In genomic region chr5:103171207-103171606, GRCm38 (mm10) we compare ENCODE assay signal across 33 mouse cellular contexts. TPM values are rescaled to one million over a fixed set of nuclear protein-coding genes. Genes with fewer than 3 reads are reported as not detected.
"Had no signal": no experiment of that assay in that cellular context is flagged by ENCODE, and none has a peak within 500 bp of the region (broad histone marks: within the 10 kb centered on the region; RNA-seq: fewer than 3 reads in every experiment).

No protein-coding gene starts in this region.

- H3K4me3 ChIP-seq: left cerebral cortex, adult 2 months; limb, embryonic 10.5 days; limb, embryonic 12.5 days; limb, embryonic 13.5 days; limb, embryonic 15.5 days; liver, embryonic 12.5 days; liver, embryonic 13.5 days; liver, embryonic 15.5 days; lung, embryonic 15.5 days; megakaryocyte, embryonic 14.5 days; midbrain, embryonic 10.5 days; midbrain, embryonic 12.5 days; midbrain, embryonic 13.5 days; midbrain, embryonic 15.5 days; myocyte; neural tube, embryonic 12.5 days had no signal

- H3K9ac ChIP-seq: limb, embryonic 12.5 days; limb, embryonic 13.5 days; limb, embryonic 15.5 days; liver, embryonic 12.5 days; liver, embryonic 13.5 days; liver, embryonic 14.5 days; liver, embryonic 15.5 days; liver, postnatal 0 days; lung, embryonic 14.5 days; lung, embryonic 15.5 days; midbrain, embryonic 12.5 days; midbrain, embryonic 13.5 days; midbrain, embryonic 15.5 days; neural tube, embryonic 12.5 days had no signal

- H3K4me1 ChIP-seq: limb, embryonic 10.5 days; limb, embryonic 12.5 days; limb, embryonic 13.5 days; limb, embryonic 15.5 days; liver, embryonic 12.5 days; liver, embryonic 13.5 days; liver, embryonic 15.5 days; lung, embryonic 15.5 days; megakaryocyte, embryonic 14.5 days; midbrain, embryonic 10.5 days; neural tube, embryonic 12.5 days had no signal

- H3K9me3 ChIP-seq: limb, embryonic 10.5 days; limb, embryonic 15.5 days; liver, embryonic 12.5 days; liver, embryonic 13.5 days; liver, embryonic 15.5 days; lung, embryonic 15.5 days; midbrain, embryonic 10.5 days; midbrain, embryonic 15.5 days had no signal

- H3K27me3 ChIP-seq: limb, embryonic 12.5 days; limb, embryonic 13.5 days; limb, embryonic 15.5 days; liver, embryonic 12.5 days; liver, embryonic 13.5 days; liver, embryonic 15.5 days; lung, embryonic 15.5 days; megakaryocyte, embryonic 14.5 days; midbrain, embryonic 12.5 days; midbrain, embryonic 13.5 days; midbrain, embryonic 15.5 days; neural tube, embryonic 12.5 days had no signal

- DNase-seq: left cerebral cortex, postnatal 4 days; liver; liver, embryonic 13.5 days; liver, postnatal 0 days; lung, adult 18-20 months; lung, adult 2 months; lung, embryonic 14.5 days; lung, postnatal 10 days; lung, postnatal 14 days; lung, postnatal 36 days; lung, postnatal 4 days had no signal

- H3K27ac ChIP-seq: left cerebral cortex, adult 2 months; limb, embryonic 10.5 days; limb, embryonic 12.5 days; limb, embryonic 13.5 days; limb, embryonic 15.5 days; liver, embryonic 12.5 days; liver, embryonic 13.5 days; liver, embryonic 14.5 days; liver, embryonic 15.5 days; lung, embryonic 15.5 days; macrophage; midbrain, embryonic 10.5 days; midbrain, embryonic 12.5 days; midbrain, embryonic 13.5 days; midbrain, embryonic 15.5 days; neural tube, embryonic 12.5 days had no signal

- H3K4me2 ChIP-seq: limb, embryonic 12.5 days; limb, embryonic 13.5 days; limb, embryonic 15.5 days; liver, embryonic 11.5 days; liver, embryonic 12.5 days; liver, embryonic 13.5 days; liver, embryonic 15.5 days; lung, embryonic 14.5 days; lung, embryonic 15.5 days; midbrain, embryonic 12.5 days; midbrain, embryonic 13.5 days; midbrain, embryonic 15.5 days; neural tube, embryonic 12.5 days had no signal

- H3K36me3 ChIP-seq: limb, embryonic 10.5 days; limb, embryonic 12.5 days; limb, embryonic 13.5 days; limb, embryonic 15.5 days; liver, embryonic 12.5 days; liver, embryonic 13.5 days; liver, embryonic 15.5 days; lung, embryonic 15.5 days; midbrain, embryonic 10.5 days; midbrain, embryonic 12.5 days; midbrain, embryonic 13.5 days; midbrain, embryonic 15.5 days; neural tube, embryonic 12.5 days had no signal

- ATAC-seq: liver, embryonic 12.5 days; liver, postnatal 0 days; lung, postnatal 0 days; midbrain, embryonic 13.5 days; midbrain, embryonic 15.5 days; midbrain, embryonic 16.5 days had no signal

RNA-seq across cellular contexts. Expression of gene Mapk10, which starts 39.9 kb away (rescaled TPM):
- polyA plus RNA-seq: liver, adult 2 months; liver, embryonic 16.5 days; liver, postnatal 0 days; macrophage had no signal
